Mouse (Mus musculus) liver, embryonic 14.5 days (tissue): ENCODE data around the gene Pigk. TPM values are rescaled to one million over a fixed set of nuclear protein-coding genes. Genes with fewer than 3 reads are reported as not detected.

Experiments used
- ATAC-seq: fragments of 200-750 bp; cut with Nextera tagmentation; 2 replicates; pipeline ENCODE4 v1.8.0; 2017; ENCODE audit warnings: moderate number of reproducible peaks, mild to moderate bottlenecking, moderate library complexity; ENCODE audit not compliant: insufficient read depth
- DNase-seq, 3 experiments: peaks; one replicate each; pipeline ENCODE4 v3.0.0-alpha.2; 2012 to 2013; ENCODE audit warnings: low read depth in 3 of 3, low spot score in 3 of 3
- H3K27ac ChIP-seq: fragments of 300-500 bp; sonication (generic); 2 replicates; pipeline ENCODE4 v1.5.1; 2014; ENCODE audit warnings: moderate library complexity, mild to moderate bottlenecking, control low read depth, inconsistent platforms
- H3K27me3 ChIP-seq: fragments of 300-500 bp; sonication (generic); 2 replicates; pipeline ENCODE4 v1.6.1; 2014; ENCODE audit warnings: mild to moderate bottlenecking, low read length, moderate library complexity; ENCODE audit not compliant: control insufficient read depth, insufficient read depth
- H3K36me3 ChIP-seq: fragments of 300-500 bp; sonication (generic); replicated peaks from 2 replicates; pipeline ENCODE4 v1.6.1; 2014; ENCODE audit warnings: low read depth; ENCODE audit not compliant: control insufficient read depth, insufficient read depth
- H3K4me1 ChIP-seq, 2 experiments: fragments of 200-500 bp in 1 of 2; fragments of 300-500 bp in 1 of 2; sonication (generic) in 1 of 2; replicated peaks; 2 replicates each; pipeline ENCODE4 v1.6.1; 2012 to 2014; ENCODE audit warnings: antibody characterized with exemption in 1 of 2, inconsistent platforms in 1 of 2, low read length in 1 of 2; ENCODE audit not compliant: control insufficient read depth in 2 of 2, insufficient read depth in 2 of 2
- H3K4me2 ChIP-seq: fragments of 300-500 bp; sonication (generic); 2 replicates; pipeline ENCODE4 v1.6.1; 2014; ENCODE audit warnings: low read depth, mild to moderate bottlenecking, control low read depth, moderate library complexity
- H3K4me3 ChIP-seq, 2 experiments: fragments of 200-500 bp in 1 of 2; fragments of 300-500 bp in 1 of 2; sonication (generic) in 1 of 2; 2 replicates each; pipeline ENCODE4 v1.5.1; 2012 to 2014; ENCODE audit warnings: low read depth in 2 of 2, low read length in 2 of 2, mild to moderate bottlenecking in 2 of 2, control low read depth in 1 of 2, inconsistent platforms in 1 of 2, moderate library complexity in 1 of 2; ENCODE audit not compliant: insufficient read depth in 1 of 2
- H3K9ac ChIP-seq: fragments of 300-500 bp; sonication (generic); replicated peaks from 2 replicates; pipeline ENCODE4 v1.6.1; 2014; ENCODE audit warnings: mild to moderate bottlenecking, control low read depth, moderate library complexity
- H3K9me3 ChIP-seq: fragments of 300-500 bp; sonication (generic); 2 replicates; pipeline ENCODE4 v1.6.1; 2016; ENCODE audit warnings: low read length, mixed read lengths; ENCODE audit not compliant: control insufficient read depth
- CTCF ChIP-seq: IDR thresholded peaks from 2 replicates; pipeline ENCODE4 v1.5.1; 2016; ENCODE audit warnings: antibody characterized with exemption, low read depth, control low read depth
- EP300 ChIP-seq: IDR thresholded peaks from 2 replicates; pipeline ENCODE4 v1.6.1; 2016; ENCODE audit warnings: antibody characterized with exemption, low read depth
- WGBS: fragments of 180-500 bp; shearing (Covaris S2); extraction: QIAGEN DNeasy Blood & Tissue Kit; methylation state at CpG from one replicate; pipeline ENCODE4 v1.1.7; 2014; ENCODE audit not compliant: insufficient replicate concordance; 5-methylcytosine and 5-hydroxymethylcytosine counted together
- polyA plus RNA-seq, 2 experiments: library from polyadenylated mRNA; depleted of rRNA in 1 of 2; stranded (reverse) in 1 of 2; unstranded in 1 of 2; fragments of >200 nt; fragmentation: Nextera tagmentation in 1 of 2; extraction: Ambion mirVana in 1 of 2; gene quantifications; 2 replicates each; pipeline versions ENCODE4 v1.2.1 to v1.2.3; 2012 to 2014

The Pigk gene
- polyA plus RNA-seq, 2 experiments: 7.9 to 23.3 TPM

GRCm38 (mm10) chr3:152792601-152793000, 78.7 kb downstream of the Pigk start:
- no peak overlapping the region for H3K9ac ChIP-seq
- 75% methylated on average over 5 of the region's 5 CpGs for WGBS
- H3K9me3 ChIP-seq: no peaks in the 10 kb centered on the region
- H3K36me3 ChIP-seq: 0 out of 2 replicates have a peak, but pooled peaks cover under 1% of the 10 kb centered on the region
- no peak overlapping the region for H3K4me2 ChIP-seq
- no peak overlapping the region for H3K4me3 ChIP-seq
- no peak for DNase-seq
- ATAC-seq: no peak
- TF ChIP-seq CTCF (no peak), EP300 (no peak)
- no peak overlapping the region for H3K27ac ChIP-seq
- H3K27me3 ChIP-seq: no peaks in the 10 kb centered on the region
- H3K4me1 ChIP-seq: no peaks in the 10 kb centered on the region

- no peak for TF ChIP-seq EP300
- TF ChIP-seq CTCF: no peak
- H3K4me1 ChIP-seq: no peaks in the 10 kb centered on the region; a peak in 1 of 4 replicates
- ATAC-seq (no peak), DNase-seq (no peak)
- WGBS: 76% methylated on average over 4 of the region's 4 CpGs
- no peak overlapping the region for H3K4me3 ChIP-seq
- no peaks in the 10 kb centered on the region for H3K9me3 ChIP-seq
- H3K36me3 ChIP-seq: no peaks in the 10 kb centered on the region
- no peak overlapping the region for H3K4me2 ChIP-seq
- H3K9ac ChIP-seq: no peak overlapping the region
- no peaks in the 10 kb centered on the region for H3K27me3 ChIP-seq
- no peak overlapping the region for H3K27ac ChIP-seq
These were observed 79.1 kb downstream of the Pigk start for GRCm38 (mm10) chr3:152793006-152793405.

- Histone ChIP-seq H3K9me3 (no peaks in the 10 kb centered on the region), H3K27ac (no peak overlapping the region), H3K4me3 (no peak overlapping the region), H3K9ac (no peak overlapping the region), H3K27me3 (no peaks in the 10 kb centered on the region), H3K36me3 (no peaks in the 10 kb centered on the region), H3K4me2 (no peak overlapping the region), H3K4me1 (peaks cover 0 to 4% of the 10 kb centered on the region in 2 experiments; a peak in 2 of 4 replicates)
- 54% methylated on average over 4 of the region's 4 CpGs for WGBS
- TF ChIP-seq EP300: no peak
- TF ChIP-seq CTCF: no peak
- ATAC-seq (no peak), DNase-seq (no peak)
These were observed 82.3 kb downstream of the Pigk start for GRCm38 (mm10) chr3:152796216-152796615.

- 41% methylated on average over 2 of the region's 2 CpGs for WGBS
- Histone ChIP-seq H3K4me2 (no peak overlapping the region), H3K9me3 (no peaks in the 10 kb centered on the region), H3K36me3 (no peaks in the 10 kb centered on the region), H3K27ac (no peak overlapping the region), H3K4me3 (no peak overlapping the region), H3K4me1 (peaks cover 0 to 4% of the 10 kb centered on the region in 2 experiments; a peak in 2 of 4 replicates), H3K9ac (no peak overlapping the region), H3K27me3 (no peaks in the 10 kb centered on the region)
- DNase-seq (no peak), ATAC-seq (no peak)
- TF ChIP-seq EP300 (no peak), CTCF (no peak)
These were observed 83.5 kb downstream of the Pigk start for GRCm38 (mm10) chr3:152797354-152797753.

GRCm38 (mm10) chr3:152799738-152800431, 86.0 kb downstream of the Pigk start:
- Histone ChIP-seq H3K9me3 (no peaks in the 10 kb centered on the region), H3K4me3 (no peak overlapping the region), H3K36me3 (no peaks in the 10 kb centered on the region), H3K4me2 (no peak overlapping the region), H3K4me1 (peaks cover 0 to 4% of the 10 kb centered on the region in 2 experiments; a peak in 2 of 4 replicates), H3K27ac (no peak overlapping the region), H3K27me3 (no peaks in the 10 kb centered on the region), H3K9ac (no peak overlapping the region)
- TF ChIP-seq EP300 (no peak), CTCF (peak; percentile 77)
- DNase-seq: peak; percentile 33 to 41 (median 37)
- WGBS: 56% methylated on average over 9 of the region's 9 CpGs
- ATAC-seq: peak; percentile 80
